8 mouse cellular contexts compared by ENCODE assay signal in the genomic region with DNA sequence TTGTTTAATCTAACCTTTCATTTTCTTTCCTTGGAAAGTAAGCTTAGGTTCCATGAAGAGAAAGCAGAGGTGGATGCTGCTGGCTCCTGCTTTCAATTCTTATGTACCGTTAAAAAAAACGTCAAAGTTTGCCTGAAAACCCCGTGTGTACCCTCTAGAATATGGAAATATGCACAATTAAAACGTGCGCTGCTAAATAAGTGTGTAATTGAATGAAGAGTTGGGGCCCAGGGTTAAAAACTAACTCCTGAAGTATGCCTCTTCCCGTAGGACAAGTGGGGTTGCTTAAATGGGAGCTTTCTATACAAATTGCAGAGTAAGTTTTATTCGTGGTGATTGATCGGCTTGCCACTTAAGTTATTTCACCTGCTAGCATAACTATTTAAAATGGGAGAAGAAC. TPM values are rescaled to one million over a fixed set of nuclear protein-coding genes. Genes with fewer than 3 reads are reported as not detected.
A peak's percentile ranks its signal among the peaks of the same experiment; 100 is the strongest.
DNase-seq lines count a peak whose midpoint lies in the region; ATAC-seq and TF ChIP-seq lines count a peak whose summit lies in the region.

No protein-coding gene starts in this region.

- no peak for TF ChIP-seq CTCF in G1E (IDR thresholded peaks at IDR 0.05; ENCODE audit: low read depth, low read length)
- TF ChIP-seq CTCF in left cerebral cortex, adult 2 months (IDR thresholded peaks at IDR 0.05), result no peak

- ATAC-seq in heart, embryonic 13.5 days (ENCODE audit: extremely low read depth, insufficient number of reproducible peaks, low FRiP score, low TSS enrichment), result no peak
- no peak for ATAC-seq in G1E (ENCODE audit: extremely low read depth, insufficient number of reproducible peaks, low FRiP score, poor library complexity, severe bottlenecking)
- ATAC-seq in hindbrain, embryonic 14.5 days (ENCODE audit: low FRiP score), result no peak
- no peak for ATAC-seq in midbrain, embryonic 13.5 days
- ATAC-seq in granulocyte monocyte progenitor cell, adult 5-6 weeks (replicated peaks; ENCODE audit: poor library complexity, severe bottlenecking), result no peak

- peak overlapping the region; percentile 86 for H3K4me3 ChIP-seq in heart, embryonic 13.5 days
- peak overlapping the region; percentile 95; the same call in 1 of the 2 replicates for H3K4me3 ChIP-seq in G1E (ENCODE audit: low read depth, low read length)
- peak overlapping the region; percentile 78 for H3K4me3 ChIP-seq in hindbrain, embryonic 14.5 days (replicated peaks; ENCODE audit: low read length)
- peak overlapping the region; percentile 66 for H3K4me3 ChIP-seq in midbrain, embryonic 13.5 days (replicated peaks)
- no peak overlapping the region for H3K4me3 ChIP-seq in left cerebral cortex, adult 2 months

- H3K9me3 ChIP-seq in heart, embryonic 13.5 days, result no peaks in the 10 kb centered on the region
- H3K9me3 ChIP-seq in G1E (replicated peaks), result no peaks in the 10 kb centered on the region
- H3K9me3 ChIP-seq in hindbrain, embryonic 14.5 days (ENCODE audit: control insufficient read depth, low read length), result no peaks in the 10 kb centered on the region
- no peaks in the 10 kb centered on the region for H3K9me3 ChIP-seq in midbrain, embryonic 13.5 days

- no peak for DNase-seq in heart, postnatal 4 days
- DNase-seq in G1E (ENCODE audit: low spot score), result no peak
- DNase-seq in hindbrain, embryonic 14.5 days (ENCODE audit: low spot score), result no peak
- no peak for DNase-seq in left cerebral cortex, adult 2 months (ENCODE audit: extremely low spot score in 1 of 2, low spot score in 2 of 2)
- DNase-seq in layer of hippocampus, adult 18-20 months (ENCODE audit: low spot score in 2 of 2), result no peak

- H3K27ac ChIP-seq in heart, embryonic 13.5 days (replicated peaks), result no peak overlapping the region
- no peak overlapping the region; the same call in 1 of the 2 replicates for H3K27ac ChIP-seq in hindbrain, embryonic 14.5 days
- H3K27ac ChIP-seq in midbrain, embryonic 13.5 days, result no peak overlapping the region
- H3K27ac ChIP-seq in left cerebral cortex, adult 2 months, result no peak overlapping the region; the same call in 1 of the 2 replicates

- 68% methylated on average over 8 of the region's 8 CpGs for WGBS in heart, embryonic 13.5 days
- 55% methylated on average over 8 of the region's 8 CpGs for WGBS in hindbrain, embryonic 14.5 days
- 54% methylated on average over 8 of the region's 8 CpGs for WGBS in midbrain, embryonic 13.5 days

- H3K27me3 ChIP-seq in heart, embryonic 13.5 days (replicated peaks), result no peaks in the 10 kb centered on the region
- no peaks in the 10 kb centered on the region for H3K27me3 ChIP-seq in G1E (ENCODE audit: insufficient read depth, low read length)
- H3K27me3 ChIP-seq in hindbrain, embryonic 14.5 days (ENCODE audit: control insufficient read depth, insufficient read depth, low read length), result no peaks in the 10 kb centered on the region
- H3K27me3 ChIP-seq in midbrain, embryonic 13.5 days, result no peaks in the 10 kb centered on the region

- peak overlapping the region; percentile 79 for H3K9ac ChIP-seq in heart, embryonic 13.5 days
- peak overlapping the region; percentile 66 for H3K9ac ChIP-seq in hindbrain, embryonic 14.5 days
- H3K9ac ChIP-seq in midbrain, embryonic 13.5 days (replicated peaks), result peak overlapping the region; percentile 67; the same call in 1 of the 2 replicates

- intact Hi-C loops in left cerebral cortex, adult 2 months (cut with DNase I), result no loop called here

- peaks cover 17% of the 10 kb centered on the region for H3K4me1 ChIP-seq in heart, embryonic 13.5 days
- peaks cover 40% of the 10 kb centered on the region for H3K4me1 ChIP-seq in G1E (ENCODE audit: insufficient read depth, low read depth, low read length)
- peaks cover 21% of the 10 kb centered on the region for H3K4me1 ChIP-seq in hindbrain, embryonic 14.5 days (replicated peaks; ENCODE audit: control insufficient read depth, insufficient read depth, low read length)
- peaks cover 31% of the 10 kb centered on the region for H3K4me1 ChIP-seq in midbrain, embryonic 13.5 days (replicated peaks)

- H3K4me2 ChIP-seq in heart, embryonic 13.5 days, result peak overlapping the region; percentile 94
- H3K4me2 ChIP-seq in hindbrain, embryonic 14.5 days (replicated peaks), result peak overlapping the region; percentile 88
- peak overlapping the region; percentile 96 for H3K4me2 ChIP-seq in midbrain, embryonic 13.5 days (replicated peaks)

- peaks cover 11% of the 10 kb centered on the region for H3K36me3 ChIP-seq in heart, embryonic 13.5 days
- peaks cover 22% of the 10 kb centered on the region for H3K36me3 ChIP-seq in G1E (replicated peaks)
- 0 out of 2 replicates have a peak, but pooled peaks cover 13% of the 10 kb centered on the region for H3K36me3 ChIP-seq in hindbrain, embryonic 14.5 days (replicated peaks; ENCODE audit: control insufficient read depth, insufficient read depth)
- H3K36me3 ChIP-seq in midbrain, embryonic 13.5 days, result peaks cover 14% of the 10 kb centered on the region

RNA-seq across cellular contexts. Expression of a gene that starts 1.1 kb away (rescaled TPM):
- polyA plus RNA-seq in heart, embryonic 13.5 days (2015; fragmentation: Nextera tagmentation; extraction: Ambion mirVana), result 30.1 and 30.7 TPM in 2 replicates
- 10 to 100 TPM; 16.7 to 19.0 TPM for total RNA-seq in heart, postnatal 4 days (2021)
- total RNA-seq in G1E (2014; fragmentation: Nextera tagmentation) (75.9 and 79.0 TPM in 2 replicates), G1E (2017) (22.5 and 30.2 TPM in 2 replicates)
- polyA plus RNA-seq in G1E (2012), result 113 and 145 TPM in 2 replicates
- 99.4 and 117 TPM in 2 replicates for polyA plus RNA-seq in hindbrain, embryonic 14.5 days (2014; fragmentation: Nextera tagmentation; extraction: Ambion mirVana)
- 90.5 and 101 TPM in 2 replicates for polyA plus RNA-seq in midbrain, embryonic 13.5 days (2015; fragmentation: Nextera tagmentation; extraction: Ambion mirVana)
- 44.5 and 46.7 TPM in 2 replicates for total RNA-seq in granulocyte monocyte progenitor cell, adult 5-6 weeks (2014; fragmentation: Nextera tagmentation)
- total RNA-seq in granulocyte monocyte progenitor cell, adult 5-6 weeks (2017), result 27.7 and 42.5 TPM in 2 replicates
- total RNA-seq in left cerebral cortex, adult 2 months (2021), result 100 to 1,000 TPM; 373 to 381 TPM
- 100 to 1,000 TPM; 380 to 402 TPM for total RNA-seq in layer of hippocampus, adult 18-20 months (2021)

RNA-seq across cellular contexts. Expression of a gene that starts 40.7 kb away (rescaled TPM):
- 9.4 and 9.5 TPM in 2 replicates for polyA plus RNA-seq in heart, embryonic 13.5 days (2015; fragmentation: Nextera tagmentation; extraction: Ambion mirVana)
- total RNA-seq in heart, postnatal 4 days (2021), result 10 to 100 TPM; 13.0 to 14.0 TPM
- total RNA-seq in G1E (2014; fragmentation: Nextera tagmentation), result 15.4 and 18.1 TPM in 2 replicates
- 3.3 and 4.6 TPM in 2 replicates for total RNA-seq in G1E (2017)
- polyA plus RNA-seq in G1E (2012), result 3.6 and 5.2 TPM in 2 replicates
- polyA plus RNA-seq in hindbrain, embryonic 14.5 days (2014; fragmentation: Nextera tagmentation; extraction: Ambion mirVana), result 15.9 and 18.8 TPM in 2 replicates
- polyA plus RNA-seq in midbrain, embryonic 13.5 days (2015; fragmentation: Nextera tagmentation; extraction: Ambion mirVana), result 13.6 and 13.9 TPM in 2 replicates
- 10.4 and 14.2 TPM in 2 replicates for total RNA-seq in granulocyte monocyte progenitor cell, adult 5-6 weeks (2014; fragmentation: Nextera tagmentation)
- 4.8 and 10.1 TPM in 2 replicates for total RNA-seq in granulocyte monocyte progenitor cell, adult 5-6 weeks (2017)
- total RNA-seq in left cerebral cortex, adult 2 months (2021), result 10 to 100 TPM; 14.0 to 15.1 TPM
- total RNA-seq in layer of hippocampus, adult 18-20 months (2021), result 10 to 100 TPM; 12.2 to 14.2 TPM

Comparison
In these comparisons a context has a peak if more than half of its experiments do, and no peak if none do; other contexts are left out.
1. RNA of a gene that starts 1.1 kb away (total RNA-seq): 380 to 402 TPM in layer of hippocampus, adult 18-20 months and 373 to 381 TPM in left cerebral cortex, adult 2 months; 22.5 to 79.0 TPM in G1E, 27.7 to 46.7 TPM in granulocyte monocyte progenitor cell, adult 5-6 weeks and 16.7 to 19.0 TPM in heart, postnatal 4 days; every median in the first group is over 4 times any median in the second.
2. Peak in every context shown above with its lines, with median percentiles within 50 percentile points of each other: H3K4me2 ChIP-seq and H3K9ac ChIP-seq.